Mouse (Mus musculus) heart, embryonic 11.5 days (tissue): ENCODE data around the gene Arhgef6. TPM values are rescaled to one million over a fixed set of nuclear protein-coding genes. Genes with fewer than 3 reads are reported as not detected.

ENCODE experiments used
- ATAC-seq: fragments of 200-750 bp; cut with Nextera tagmentation; replicated peaks from 2 replicates; pipeline ENCODE4 v1.8.0; 2017; ENCODE audit warnings: moderate library complexity; ENCODE audit not compliant: insufficient number of reproducible peaks, low FRiP score, low TSS enrichment
- H3K27ac ChIP-seq: fragments of 300-500 bp; sonication (generic); 2 replicates; pipeline ENCODE4 v1.5.1; 2014; ENCODE audit warnings: mild to moderate bottlenecking, low read depth, low read length
- H3K27me3 ChIP-seq: fragments of 300-500 bp; sonication (generic); 2 replicates; pipeline ENCODE4 v1.6.1; 2014; ENCODE audit warnings: mild to moderate bottlenecking, low read length, mixed read lengths; ENCODE audit not compliant: control insufficient read depth, insufficient read depth
- H3K36me3 ChIP-seq: fragments of 300-500 bp; sonication (generic); 2 replicates; pipeline ENCODE4 v1.6.1; 2014; ENCODE audit warnings: mild to moderate bottlenecking, low read length, moderate library complexity, mixed read lengths; ENCODE audit not compliant: control insufficient read depth, insufficient read depth
- H3K4me1 ChIP-seq: fragments of 300-500 bp; sonication (generic); 2 replicates; pipeline ENCODE4 v1.6.1; 2014; ENCODE audit warnings: low read length; ENCODE audit not compliant: control insufficient read depth, insufficient read depth
- H3K4me2 ChIP-seq: fragments of 300-500 bp; sonication (generic); 2 replicates; pipeline ENCODE4 v1.6.1; 2014; ENCODE audit warnings: mild to moderate bottlenecking, moderate library complexity
- H3K4me3 ChIP-seq: fragments of 300-500 bp; sonication (generic); 2 replicates; pipeline ENCODE4 v1.5.1; 2014; ENCODE audit warnings: low read depth, low read length
- H3K9ac ChIP-seq: fragments of 300-500 bp; sonication (generic); 2 replicates; pipeline ENCODE4 v1.6.1; 2014; ENCODE audit warnings: mild to moderate bottlenecking, low read depth, low read length, moderate library complexity
- H3K9me3 ChIP-seq: fragments of 300-500 bp; sonication (generic); replicated peaks from 2 replicates; pipeline ENCODE4 v1.6.1; 2016; ENCODE audit warnings: low read length; ENCODE audit not compliant: control insufficient read depth
- WGBS: fragments of 180-500 bp; shearing (Covaris S2); extraction: QIAGEN DNeasy Blood & Tissue Kit; methylation state at CpG from one replicate; pipeline ENCODE4 v1.1.7; 2014; ENCODE audit not compliant: insufficient replicate concordance; 5-methylcytosine and 5-hydroxymethylcytosine counted together
- polyA plus RNA-seq: library from polyadenylated mRNA; unstranded; fragments of >200 nt; fragmentation: Nextera tagmentation; extraction: Ambion mirVana; gene quantifications from 2 replicates; pipeline ENCODE4 v1.2.1, GENCODE M21; 2014

Gene Arhgef6
- polyA plus RNA-seq, 1 experiment from 2014 or later, result 26.5 TPM

- no peak overlapping the region for H3K4me3 ChIP-seq
- no peaks in the 10 kb centered on the region for H3K36me3 ChIP-seq
- no peak overlapping the region for H3K4me2 ChIP-seq
- H3K27ac ChIP-seq, result no peak overlapping the region
- no peaks in the 10 kb centered on the region; the same call in 1 of the 2 replicates for H3K4me1 ChIP-seq
- no peaks in the 10 kb centered on the region for H3K27me3 ChIP-seq
- no peak for ATAC-seq
- H3K9me3 ChIP-seq, result no peaks in the 10 kb centered on the region
- WGBS, result 88% methylated on average over 3 of the region's 3 CpGs
- H3K9ac ChIP-seq, result no peak overlapping the region
These were observed 56.3 kb downstream of the Arhgef6 start for GRCm38 (mm10) chrX:57282184-57282583.

- 30% methylated on average over 6 of the region's 6 CpGs for WGBS
- no peaks in the 10 kb centered on the region; the same call in 1 of the 2 replicates for H3K4me1 ChIP-seq
- H3K9me3 ChIP-seq, result no peaks in the 10 kb centered on the region
- no peak for ATAC-seq
- H3K27me3 ChIP-seq, result no peaks in the 10 kb centered on the region
- H3K4me2 ChIP-seq, result peak overlapping the region; percentile 31
- H3K36me3 ChIP-seq, result no peaks in the 10 kb centered on the region
- no peak overlapping the region for H3K9ac ChIP-seq
- peak overlapping the region; percentile 84 for H3K27ac ChIP-seq
- H3K4me3 ChIP-seq, result no peak overlapping the region
These were observed 60.8 kb downstream of the Arhgef6 start for GRCm38 (mm10) chrX:57277560-57278335.

GRCm38 (mm10) chrX:57263515-57263914, 75.0 kb downstream of the Arhgef6 start:
- 72% methylated on average over 4 of the region's 4 CpGs for WGBS
- H3K9ac ChIP-seq, result no peak overlapping the region
- no peaks in the 10 kb centered on the region for H3K27me3 ChIP-seq
- no peaks in the 10 kb centered on the region for H3K4me1 ChIP-seq
- H3K4me2 ChIP-seq, result no peak overlapping the region
- H3K27ac ChIP-seq, result no peak overlapping the region
- no peak overlapping the region for H3K4me3 ChIP-seq
- H3K36me3 ChIP-seq, result no peaks in the 10 kb centered on the region
- ATAC-seq, result no peak
- H3K9me3 ChIP-seq, result no peaks in the 10 kb centered on the region

GRCm38 (mm10) chrX:57260744-57261143, 77.8 kb downstream of the Arhgef6 start:
- no peak overlapping the region for H3K27ac ChIP-seq

GRCm38 (mm10) chrX:57253329-57254055, 85.0 kb downstream of the Arhgef6 start:
- ATAC-seq, result no peak
- no peaks in the 10 kb centered on the region for H3K27me3 ChIP-seq
- H3K36me3 ChIP-seq, result no peaks in the 10 kb centered on the region
- H3K4me2 ChIP-seq, result no peak overlapping the region
- H3K9me3 ChIP-seq, result no peaks in the 10 kb centered on the region
- H3K27ac ChIP-seq, result no peak overlapping the region
- WGBS, result 64% methylated on average over 7 of the region's 7 CpGs
- no peak overlapping the region for H3K4me3 ChIP-seq
- no peak overlapping the region for H3K9ac ChIP-seq
- no peaks in the 10 kb centered on the region for H3K4me1 ChIP-seq

More at GRCm38 (mm10) chrX:57260744-57261143, 77.8 kb downstream of the Arhgef6 start:
- Histone ChIP-seq H3K4me2 (no peak overlapping the region), H3K4me1 (no peaks in the 10 kb centered on the region), H3K27me3 (no peaks in the 10 kb centered on the region), H3K4me3 (no peak overlapping the region), H3K9ac (no peak overlapping the region), H3K36me3 (no peaks in the 10 kb centered on the region), H3K9me3 (no peaks in the 10 kb centered on the region)
- 52% methylated on average over 2 of the region's 2 CpGs for WGBS
- no peak for ATAC-seq

GRCm38 (mm10) chrX:57238572-57238971, 100.0 kb downstream of the Arhgef6 start:
- no peak for ATAC-seq
- H3K27me3 ChIP-seq, result no peaks in the 10 kb centered on the region
- no peak overlapping the region for H3K9ac ChIP-seq
- WGBS, result 61% methylated on average over 3 of the region's 3 CpGs
- H3K27ac ChIP-seq, result no peak overlapping the region
- no peaks in the 10 kb centered on the region for H3K9me3 ChIP-seq
- H3K4me3 ChIP-seq, result no peak overlapping the region
- H3K4me2 ChIP-seq, result no peak overlapping the region
- no peaks in the 10 kb centered on the region for H3K4me1 ChIP-seq
- no peaks in the 10 kb centered on the region for H3K36me3 ChIP-seq

GRCm38 (mm10) chrX:57235982-57236381, 102.5 kb downstream of the Arhgef6 start:
- no peaks in the 10 kb centered on the region for H3K27me3 ChIP-seq
- no peaks in the 10 kb centered on the region for H3K4me1 ChIP-seq
- no peak overlapping the region for H3K9ac ChIP-seq
- H3K27ac ChIP-seq, result no peak overlapping the region
- no peak overlapping the region for H3K4me2 ChIP-seq
- no peak overlapping the region for H3K4me3 ChIP-seq
- H3K9me3 ChIP-seq, result no peaks in the 10 kb centered on the region
- WGBS, result 58% methylated on average over 4 of the region's 4 CpGs
- no peak for ATAC-seq
- H3K36me3 ChIP-seq, result no peaks in the 10 kb centered on the region

- no peak for ATAC-seq
- Histone ChIP-seq H3K27ac (no peak overlapping the region), H3K27me3 (no peaks in the 10 kb centered on the region), H3K4me3 (no peak overlapping the region), H3K9me3 (no peaks in the 10 kb centered on the region), H3K36me3 (no peaks in the 10 kb centered on the region), H3K4me2 (no peak overlapping the region), H3K9ac (no peak overlapping the region), H3K4me1 (no peaks in the 10 kb centered on the region)
- 76% methylated on average over 2 of the region's 2 CpGs for WGBS
These were observed 104.9 kb downstream of the Arhgef6 start for GRCm38 (mm10) chrX:57233596-57233995.
